Comparison of ENCODE assay signal across 8 mouse cellular contexts in the genomic region with DNA sequence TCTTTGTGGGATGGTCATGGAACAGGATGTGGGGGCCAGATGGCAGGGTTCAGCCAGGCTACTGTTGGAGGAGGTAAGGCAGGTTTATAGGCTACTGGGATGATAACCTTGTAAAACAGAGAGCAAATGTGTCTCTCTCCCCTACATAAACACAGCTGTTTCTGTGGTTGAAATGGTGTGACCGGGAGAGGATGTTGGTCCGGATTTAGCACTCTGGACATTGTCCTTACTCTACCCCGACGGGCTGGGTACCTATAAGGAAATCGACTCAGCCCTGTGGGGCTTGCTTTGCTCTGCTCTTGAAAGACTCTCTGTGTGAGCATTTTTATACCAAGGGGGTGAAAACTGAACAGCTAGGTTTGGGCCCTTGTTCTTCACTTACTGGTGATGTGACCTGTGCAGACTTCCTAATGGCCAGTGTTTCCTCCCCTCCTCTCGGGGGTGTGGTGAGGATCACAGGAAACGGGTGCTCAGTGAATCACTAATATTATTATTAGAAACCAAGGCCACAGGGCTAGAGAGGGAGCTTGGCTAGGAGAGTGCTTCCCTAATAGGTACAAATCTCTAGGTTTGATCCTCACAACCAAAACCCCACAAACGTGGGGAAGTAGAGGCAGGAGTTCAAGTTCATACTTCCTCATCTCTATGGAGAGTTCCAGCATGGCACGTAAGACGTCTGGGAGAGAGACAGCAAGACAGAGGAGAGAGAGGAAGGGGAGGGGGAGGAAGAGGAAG. TPM values are rescaled to one million over a fixed set of nuclear protein-coding genes. Genes with fewer than 3 reads are reported as not detected.
DNase-seq lines count a peak whose midpoint lies in the region; ATAC-seq and TF ChIP-seq lines count a peak whose summit lies in the region.

No protein-coding gene starts in this region.

- H3K27me3 ChIP-seq in forebrain, embryonic 13.5 days, result no peaks in the 10 kb centered on the region
- H3K27me3 ChIP-seq in hindbrain, embryonic 14.5 days (ENCODE audit: control insufficient read depth, insufficient read depth, low read length), result no peaks in the 10 kb centered on the region
- no peaks in the 10 kb centered on the region for H3K27me3 ChIP-seq in lung, embryonic 14.5 days (ENCODE audit: insufficient read depth, low read length)
- H3K27me3 ChIP-seq in stomach, embryonic 16.5 days (ENCODE audit: control insufficient read depth, insufficient read depth, low read length), result no peaks in the 10 kb centered on the region

- H3K9ac ChIP-seq in forebrain, embryonic 13.5 days, result peak overlapping the region; percentile 55; the same call in 1 of the 2 replicates
- H3K9ac ChIP-seq in hindbrain, embryonic 14.5 days, result peak overlapping the region; percentile 2; the same call in 1 of the 2 replicates
- H3K9ac ChIP-seq in lung, embryonic 14.5 days, result no peak overlapping the region
- peak overlapping the region; percentile 61; the same call in 1 of the 2 replicates for H3K9ac ChIP-seq in stomach, embryonic 16.5 days (ENCODE audit: low read length)

- H3K4me1 ChIP-seq in brown adipose tissue, adult 24 weeks (ENCODE audit: control insufficient read depth, insufficient read depth, insufficient read length, low read length), result peaks cover 61% of the 10 kb centered on the region
- H3K4me1 ChIP-seq in forebrain, embryonic 13.5 days, result peaks cover 87% of the 10 kb centered on the region
- H3K4me1 ChIP-seq in hindbrain, embryonic 14.5 days (replicated peaks; ENCODE audit: control insufficient read depth, insufficient read depth, low read length), result peaks cover 64% of the 10 kb centered on the region
- H3K4me1 ChIP-seq in lung, embryonic 14.5 days (ENCODE audit: insufficient read depth), result peaks cover 36% of the 10 kb centered on the region
- peaks cover 62% of the 10 kb centered on the region for H3K4me1 ChIP-seq in stomach, embryonic 16.5 days (ENCODE audit: control insufficient read depth, insufficient read depth, low read length)

- H3K27ac ChIP-seq in brown adipose tissue, adult 24 weeks (replicated peaks; ENCODE audit: low read depth, low read length), result peak overlapping the region; percentile 99
- H3K27ac ChIP-seq in forebrain, embryonic 13.5 days, result peak overlapping the region; percentile 99
- peak overlapping the region; percentile 80 for H3K27ac ChIP-seq in hindbrain, embryonic 14.5 days
- H3K27ac ChIP-seq in lung, embryonic 14.5 days (ENCODE audit: low read depth), result peak overlapping the region; percentile 96; the same call in 1 of the 2 replicates
- peak overlapping the region; percentile 94 for H3K27ac ChIP-seq in stomach, embryonic 16.5 days (ENCODE audit: low read length)

- no peak overlapping the region for H3K4me2 ChIP-seq in forebrain, embryonic 13.5 days
- H3K4me2 ChIP-seq in hindbrain, embryonic 14.5 days (replicated peaks), result no peak overlapping the region
- no peak overlapping the region for H3K4me2 ChIP-seq in lung, embryonic 14.5 days
- 0 out of 2 replicates have a peak overlapping the region, but pooled peaks have one; percentile 43 for H3K4me2 ChIP-seq in stomach, embryonic 16.5 days (ENCODE audit: low read depth, low read length)

- H3K4me3 ChIP-seq in brown adipose tissue, adult 24 weeks (ENCODE audit: insufficient read depth, low read depth, low read length), result no peak overlapping the region
- no peak overlapping the region for H3K4me3 ChIP-seq in forebrain, embryonic 13.5 days
- no peak overlapping the region for H3K4me3 ChIP-seq in hindbrain, embryonic 14.5 days (replicated peaks; ENCODE audit: low read length)
- H3K4me3 ChIP-seq in lung, embryonic 14.5 days (ENCODE audit: low read depth, low read length), result no peak overlapping the region
- no peak overlapping the region for H3K4me3 ChIP-seq in stomach, embryonic 16.5 days (replicated peaks; ENCODE audit: low read length)

- no peaks in the 10 kb centered on the region for H3K9me3 ChIP-seq in forebrain, embryonic 13.5 days (replicated peaks)
- no peaks in the 10 kb centered on the region for H3K9me3 ChIP-seq in hindbrain, embryonic 14.5 days (ENCODE audit: control insufficient read depth, low read length)
- no peaks in the 10 kb centered on the region for H3K9me3 ChIP-seq in lung, embryonic 14.5 days (ENCODE audit: low read depth, low read length)
- no peaks in the 10 kb centered on the region for H3K9me3 ChIP-seq in stomach, embryonic 16.5 days (replicated peaks; ENCODE audit: control insufficient read depth, low read length)

- no peak for TF ChIP-seq CTCF in lung, embryonic 14.5 days (IDR thresholded peaks at IDR 0.05; ENCODE audit: low read depth)

- WGBS in forebrain, embryonic 13.5 days, result 68% methylated on average over 10 of the region's 10 CpGs
- WGBS in hindbrain, embryonic 14.5 days, result 62% methylated on average over 10 of the region's 10 CpGs
- WGBS in lung, embryonic 14.5 days, result 31% methylated on average over 10 of the region's 10 CpGs
- 34% methylated on average over 10 of the region's 10 CpGs for WGBS in stomach, embryonic 16.5 days

- H3K36me3 ChIP-seq in forebrain, embryonic 13.5 days (ENCODE audit: poor library complexity, severe bottlenecking), result peaks cover 6% of the 10 kb centered on the region; the same call in 1 of the 2 replicates
- H3K36me3 ChIP-seq in hindbrain, embryonic 14.5 days (replicated peaks; ENCODE audit: control insufficient read depth, insufficient read depth), result no peaks in the 10 kb centered on the region
- no peaks in the 10 kb centered on the region for H3K36me3 ChIP-seq in lung, embryonic 14.5 days (ENCODE audit: insufficient read depth)
- no peaks in the 10 kb centered on the region for H3K36me3 ChIP-seq in stomach, embryonic 16.5 days (ENCODE audit: control insufficient read depth, insufficient read depth, low read length)

- no peak for ATAC-seq in forebrain, embryonic 13.5 days
- ATAC-seq in hindbrain, embryonic 14.5 days (ENCODE audit: low FRiP score), result no peak
- ATAC-seq in lung, embryonic 14.5 days (ENCODE audit: insufficient read depth), result no peak
- ATAC-seq in stomach, embryonic 16.5 days (ENCODE audit: insufficient read depth, low FRiP score), result no peak
- no peak for ATAC-seq in megakaryocyte progenitor cell, adult 5-6 weeks (replicated peaks; ENCODE audit: poor library complexity)

- no peak for DNase-seq in hindbrain, embryonic 14.5 days (ENCODE audit: low spot score)
- peak; percentile 51 for DNase-seq in lung, embryonic 14.5 days
- DNase-seq in right cerebral cortex, postnatal 14 days, result no peak
- DNase-seq in T-cell, adult 2 months (ENCODE audit: low spot score), result no peak

RNA-seq across cellular contexts. Expression of gene Cuedc1, which starts 19.7 kb away (rescaled TPM):
- 7.3 and 15.9 TPM in 2 replicates for polyA plus RNA-seq in brown adipose tissue, adult 24 weeks (2012; ENCODE audit: insufficient read depth, insufficient read length, missing spikeins)
- 32.8 and 37.4 TPM in 2 replicates for polyA plus RNA-seq in forebrain, embryonic 13.5 days (2015; fragmentation: Nextera tagmentation; extraction: Ambion mirVana)
- 32.4 and 37.8 TPM in 2 replicates for polyA plus RNA-seq in hindbrain, embryonic 14.5 days (2014; fragmentation: Nextera tagmentation; extraction: Ambion mirVana)
- 14.1 and 16.8 TPM in 2 replicates for polyA plus RNA-seq in lung, embryonic 14.5 days (2014; fragmentation: Nextera tagmentation; extraction: Ambion mirVana)
- 11.3 and 11.5 TPM in 2 replicates for polyA plus RNA-seq in stomach, embryonic 16.5 days (2015; fragmentation: Nextera tagmentation; extraction: Ambion mirVana)
- total RNA-seq in megakaryocyte progenitor cell, adult 5-6 weeks (2015), result 0.73 and 3.7 TPM in 2 replicates
- 0.12 and 1.0 TPM in 2 replicates for total RNA-seq in megakaryocyte progenitor cell, adult 5-6 weeks (2017)

RNA-seq across cellular contexts. Expression of gene Vezf1, which starts 49.4 kb away (rescaled TPM):
- 17.3 and 19.7 TPM in 2 replicates for polyA plus RNA-seq in brown adipose tissue, adult 24 weeks (2012; ENCODE audit: insufficient read depth, insufficient read length, missing spikeins)
- polyA plus RNA-seq in forebrain, embryonic 13.5 days (2015; fragmentation: Nextera tagmentation; extraction: Ambion mirVana), result 65.6 and 72.7 TPM in 2 replicates
- 48.3 and 50.2 TPM in 2 replicates for polyA plus RNA-seq in hindbrain, embryonic 14.5 days (2014; fragmentation: Nextera tagmentation; extraction: Ambion mirVana)
- 44.5 and 46.8 TPM in 2 replicates for polyA plus RNA-seq in lung, embryonic 14.5 days (2014; fragmentation: Nextera tagmentation; extraction: Ambion mirVana)
- 28.5 and 30.5 TPM in 2 replicates for polyA plus RNA-seq in stomach, embryonic 16.5 days (2015; fragmentation: Nextera tagmentation; extraction: Ambion mirVana)
- total RNA-seq in megakaryocyte progenitor cell, adult 5-6 weeks (2015), result 37.5 and 41.8 TPM in 2 replicates
- 16.2 and 18.8 TPM in 2 replicates for total RNA-seq in megakaryocyte progenitor cell, adult 5-6 weeks (2017)
